Mouse (Mus musculus): ENCODE data around the gene Rab19.

GRCm38 (mm10) chr6:39376775-39377174 is 4.2 kb upstream of the Rab19 start:
- TF ChIP-seq CTCF (IDR thresholded peaks at IDR 0.05; ENCODE audit: low read depth) (no peak), EP300 (optimal IDR thresholded peaks at IDR 0.05) (no peak)

Data from stomach, postnatal 0 days (tissue).